Mouse (Mus musculus): ENCODE measurements at regions not wholly inside any gene's neighbourhood (a gene's known extent, or its start where the extent isn't known, plus 50 kb on each side); places are given as distances from the start of the nearest gene placed in this dataset.

DNA sequence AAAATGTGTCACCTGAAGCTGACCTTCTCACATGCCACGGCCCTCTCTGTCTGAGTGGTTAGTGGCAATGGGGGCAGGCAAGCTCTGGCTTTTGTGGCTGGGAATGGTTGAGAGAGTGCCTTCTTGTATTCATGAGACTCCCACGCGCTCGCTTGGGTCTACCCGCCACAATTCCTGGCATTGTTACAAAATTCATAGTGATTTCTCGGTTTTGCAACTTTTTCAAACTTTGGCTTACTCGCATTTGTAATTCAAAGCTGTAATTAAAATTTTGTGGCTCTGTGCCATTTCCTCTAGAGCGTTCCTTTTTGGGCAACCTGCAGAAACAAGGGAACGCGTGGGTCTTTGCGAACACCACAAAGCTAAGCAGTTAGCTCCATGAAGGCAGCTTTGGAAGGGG is 186.3 kb downstream of the Pdgfra start:
- DNase-seq (ENCODE audit: extremely low read depth, insufficient read length, low spot score), result no peak

DNA sequence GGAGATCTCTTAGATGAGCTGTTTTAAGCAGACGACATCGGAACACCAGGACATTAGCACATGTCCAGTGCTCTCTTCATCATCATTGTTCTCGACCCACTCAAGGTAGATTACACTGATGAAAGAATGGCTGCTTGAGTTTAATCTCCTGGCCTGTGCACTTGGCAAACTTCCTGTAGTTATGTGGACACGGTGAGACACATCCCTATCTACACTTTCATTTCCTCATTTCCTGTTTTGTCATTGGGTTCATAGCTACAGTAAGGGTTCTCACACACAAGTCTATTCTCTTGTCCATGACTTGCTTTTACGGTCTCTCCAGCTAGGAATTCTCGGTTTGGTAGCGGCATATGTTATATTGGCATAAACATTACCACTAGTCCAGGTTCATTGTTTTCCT is 190.5 kb downstream of the Pdgfra start:
- no peak for DNase-seq (ENCODE audit: extremely low read depth, insufficient read length, low spot score)

DNA sequence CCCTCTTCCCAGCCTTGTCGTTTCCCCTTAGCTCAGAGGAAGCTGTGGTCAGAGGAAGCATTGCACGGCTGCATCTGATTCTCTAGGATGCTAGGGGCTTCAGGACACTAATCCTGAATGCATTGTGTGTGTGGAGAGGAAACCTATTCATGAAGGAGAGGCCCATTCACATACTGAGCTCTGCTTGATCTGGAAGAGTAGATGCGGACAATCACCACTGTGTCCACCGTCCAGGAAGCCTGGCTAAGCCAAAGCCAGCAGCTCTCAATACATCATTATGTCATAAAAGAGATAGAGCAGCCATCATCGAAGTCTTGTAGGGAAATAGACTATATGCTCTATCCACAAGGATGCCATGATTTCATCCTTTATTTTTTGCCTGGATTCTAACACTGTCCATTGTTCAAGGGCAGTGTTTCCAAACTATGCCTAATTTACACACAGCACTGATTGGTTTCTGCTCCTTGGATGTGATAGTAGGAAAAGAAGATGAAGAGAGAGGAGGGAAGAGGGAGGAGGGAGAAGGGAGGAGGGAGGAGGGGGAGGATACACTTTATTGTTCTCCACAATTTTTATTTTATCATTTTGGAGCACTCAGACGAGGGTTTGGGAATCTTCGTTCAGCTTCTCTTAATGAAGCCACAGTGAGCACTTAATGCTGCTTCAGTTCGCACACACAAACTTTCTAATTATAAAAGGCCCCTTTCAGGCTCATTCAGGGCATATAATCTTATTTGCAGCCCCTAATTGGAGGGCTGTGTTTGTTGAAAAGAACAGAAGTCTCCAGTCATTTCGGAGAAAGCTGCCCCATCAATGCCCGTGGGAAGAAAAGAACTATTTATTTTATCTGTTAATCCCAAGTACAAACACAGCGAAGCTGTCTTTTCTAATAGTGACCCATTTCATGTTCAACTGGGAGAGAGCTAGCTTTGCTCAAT is 195.0 kb downstream of the Pdgfra start:
- no peak for DNase-seq (ENCODE audit: extremely low read depth, insufficient read length, low spot score)

DNA sequence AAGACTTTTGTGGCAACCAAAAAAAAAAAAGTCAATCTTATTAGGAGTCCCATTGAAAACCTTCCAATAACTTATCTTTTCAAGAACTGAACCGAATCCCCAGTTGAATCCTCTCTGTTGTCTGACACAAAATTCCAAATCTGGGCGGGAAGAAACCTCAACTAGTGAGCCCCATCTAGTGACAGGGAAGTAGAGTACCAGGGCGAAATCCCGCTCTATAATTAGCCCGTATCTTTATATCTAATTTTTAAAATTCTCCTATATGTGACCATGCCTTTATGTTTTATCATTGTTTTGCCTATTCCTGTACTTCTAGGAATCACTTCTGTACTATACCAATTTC is 195.7 kb downstream of the Pdgfra start:
- no peak for DNase-seq (ENCODE audit: extremely low read depth, insufficient read length, low spot score)

DNA sequence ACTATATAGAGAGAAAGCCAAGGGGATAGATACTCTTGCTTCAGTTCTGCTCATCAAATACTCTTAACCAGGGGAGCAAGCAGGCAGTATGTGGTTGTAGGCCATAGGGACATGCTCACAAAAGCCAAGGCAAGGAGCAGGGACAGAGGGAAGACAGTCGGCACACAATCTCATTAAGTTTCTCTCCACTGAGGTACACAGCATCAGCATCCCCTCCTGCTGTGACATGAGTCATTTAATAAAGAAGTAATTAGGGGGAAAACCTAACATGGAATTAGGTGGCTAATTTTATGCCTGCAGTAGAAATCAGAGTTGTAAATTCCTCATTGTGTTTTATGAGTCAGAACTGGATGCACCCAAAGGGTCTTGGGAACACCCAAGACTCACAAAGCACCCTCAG is 203.2 kb downstream of the Pdgfra start:
- no peak for DNase-seq (ENCODE audit: extremely low read depth, insufficient read length, low spot score)

DNA sequence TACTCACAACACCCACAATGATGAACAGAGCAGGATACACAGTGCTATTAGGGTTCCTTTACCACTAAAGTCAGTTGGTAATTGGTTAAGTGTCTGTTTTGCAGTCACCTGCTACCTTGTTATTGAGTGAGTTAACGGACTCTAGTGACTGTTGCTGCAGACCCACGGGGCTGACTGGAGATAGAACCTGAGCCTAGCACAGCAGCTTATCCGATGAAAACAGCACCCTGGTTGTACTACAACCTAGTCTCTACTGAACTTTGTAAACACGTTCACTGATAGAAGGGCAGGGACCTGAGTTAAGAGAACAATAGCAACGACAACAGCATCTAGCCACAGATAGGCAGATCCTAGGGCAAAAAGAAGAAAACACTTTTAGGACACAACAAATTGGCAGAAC is 206.8 kb downstream of the Pdgfra start:
- DNase-seq (ENCODE audit: extremely low read depth, insufficient read length, low spot score), result no peak

DNA sequence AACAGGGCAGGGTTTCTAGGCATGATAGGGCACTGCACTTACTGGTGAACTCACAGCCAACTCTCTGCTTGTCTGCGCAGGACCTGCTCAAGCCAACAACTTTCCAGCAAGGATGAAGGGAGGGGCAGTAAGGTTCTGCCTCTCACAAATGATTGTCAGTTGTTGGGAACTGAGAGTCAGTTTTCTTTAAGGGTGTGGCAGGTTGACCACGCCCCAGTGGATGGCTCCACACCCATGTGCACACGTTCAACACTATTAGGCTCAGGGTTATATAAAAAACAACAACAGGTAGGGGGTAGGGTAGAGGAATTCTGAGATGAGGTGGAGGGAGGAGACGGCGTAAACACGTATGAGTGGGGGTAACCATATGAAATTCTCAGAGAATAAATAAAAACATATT is 210.9 kb upstream of the Kit start:
- DNase-seq (ENCODE audit: extremely low read depth, insufficient read length, low spot score), result no peak

DNA sequence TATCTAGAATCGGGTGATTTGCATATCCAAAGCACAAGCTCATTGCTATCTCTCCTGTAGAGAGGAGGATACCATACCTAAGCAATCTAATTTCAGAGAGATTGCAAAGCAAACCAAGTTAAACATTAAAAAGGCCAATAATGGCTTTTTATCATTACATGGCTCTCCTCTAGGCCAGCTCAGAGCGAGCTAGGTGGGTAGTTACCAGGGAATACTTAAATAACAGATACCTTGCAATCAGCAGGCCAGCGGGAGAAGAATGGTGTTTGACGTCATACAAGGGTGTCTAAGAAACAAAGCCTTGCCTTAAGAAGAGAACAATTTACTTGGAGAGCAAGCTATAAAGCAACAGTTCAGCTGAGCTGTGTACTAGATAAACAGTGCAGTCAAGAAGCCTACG is 207.4 kb upstream of the Kit start:
- DNase-seq (ENCODE audit: extremely low read depth, insufficient read length, low spot score), result no peak

DNA sequence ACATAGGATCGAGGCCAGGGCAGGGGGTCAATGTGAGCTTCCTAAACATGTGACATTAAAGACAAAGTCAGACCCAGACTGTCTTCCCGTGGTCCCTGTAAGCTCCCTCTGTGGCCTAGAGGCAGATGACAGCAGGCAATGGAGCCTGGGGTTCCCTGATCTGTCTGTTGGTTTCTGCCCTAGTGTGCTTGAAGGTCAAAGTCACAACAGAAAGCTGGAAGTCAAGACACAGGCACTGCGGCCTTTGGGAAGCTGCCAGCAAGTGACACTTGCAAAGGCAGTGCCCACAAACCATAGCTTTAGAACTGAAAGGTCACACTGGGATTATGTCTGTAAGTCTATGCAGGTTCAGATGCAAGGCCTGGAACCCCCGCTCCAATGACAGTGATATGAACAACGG is 206.0 kb upstream of the Kit start:
- DNase-seq (ENCODE audit: extremely low read depth, insufficient read length, low spot score), result no peak

DNA sequence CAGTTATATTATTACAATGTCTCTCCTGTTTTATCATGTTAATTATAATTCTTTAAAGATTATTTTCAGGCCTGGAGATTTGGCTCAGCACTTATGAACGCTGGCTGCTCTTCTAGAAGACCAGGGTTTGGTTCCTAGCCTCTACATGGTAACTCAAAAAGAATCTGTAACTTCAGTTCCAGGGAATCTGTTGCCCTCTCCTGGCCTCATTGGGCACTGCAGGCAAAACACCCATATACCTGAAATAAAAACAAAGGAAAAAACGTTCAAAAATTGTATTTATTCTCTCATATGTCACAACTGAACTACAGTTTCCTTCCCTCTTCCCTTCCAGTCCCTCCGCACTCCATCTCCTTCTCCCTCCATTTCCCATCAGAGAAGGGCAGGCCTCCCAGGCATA is 201.9 kb upstream of the Kit start:
- DNase-seq (ENCODE audit: extremely low read depth, insufficient read length, low spot score), result no peak

DNA sequence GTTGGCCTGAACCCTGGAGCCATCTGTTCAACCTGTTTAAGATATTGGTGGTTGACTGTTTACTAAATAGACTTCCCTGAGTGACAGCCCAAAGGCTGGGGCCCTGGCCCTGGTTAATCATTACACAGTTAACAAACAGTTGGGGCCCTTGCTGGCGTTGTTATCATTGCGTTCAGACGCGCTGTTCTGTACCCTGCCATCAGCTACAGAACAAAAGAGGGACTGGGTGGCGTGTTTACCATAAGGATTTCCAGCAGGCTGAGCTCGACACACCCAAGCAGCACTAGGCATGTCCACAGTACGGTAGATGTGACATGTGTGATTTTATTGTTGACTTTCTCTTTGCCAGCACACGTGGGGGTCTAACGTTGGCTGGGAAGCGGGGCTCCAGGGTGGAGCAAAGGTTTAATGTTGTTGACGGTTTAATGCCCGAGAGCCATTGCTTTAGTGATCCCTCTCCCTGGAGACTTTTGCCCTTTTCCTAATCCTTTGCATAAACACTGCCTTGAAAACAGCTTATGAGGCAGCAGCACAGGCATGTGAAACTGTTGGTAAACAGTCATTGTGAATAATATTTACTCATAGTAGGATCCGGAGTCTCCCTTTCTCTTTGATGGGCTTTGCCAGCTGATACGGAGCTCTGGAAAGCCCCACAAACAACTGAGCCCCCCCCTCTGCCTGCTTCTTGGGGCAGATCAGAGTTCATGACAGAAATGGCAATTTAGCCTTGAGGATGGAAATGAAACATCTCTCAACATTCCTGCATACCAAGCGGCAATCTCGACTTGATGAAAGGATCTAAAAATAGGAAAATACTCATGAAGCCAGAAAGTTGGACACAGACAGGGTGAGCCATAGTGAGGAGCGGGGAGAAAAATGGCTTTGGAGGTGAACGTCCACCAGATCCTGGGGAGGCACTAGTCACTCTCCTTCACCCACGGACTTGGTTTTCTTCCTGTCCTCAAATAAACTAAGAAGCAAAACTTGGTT is 197.1 kb upstream of the Kit start:
- no peak for DNase-seq (ENCODE audit: extremely low read depth, insufficient read length, low spot score)

DNA sequence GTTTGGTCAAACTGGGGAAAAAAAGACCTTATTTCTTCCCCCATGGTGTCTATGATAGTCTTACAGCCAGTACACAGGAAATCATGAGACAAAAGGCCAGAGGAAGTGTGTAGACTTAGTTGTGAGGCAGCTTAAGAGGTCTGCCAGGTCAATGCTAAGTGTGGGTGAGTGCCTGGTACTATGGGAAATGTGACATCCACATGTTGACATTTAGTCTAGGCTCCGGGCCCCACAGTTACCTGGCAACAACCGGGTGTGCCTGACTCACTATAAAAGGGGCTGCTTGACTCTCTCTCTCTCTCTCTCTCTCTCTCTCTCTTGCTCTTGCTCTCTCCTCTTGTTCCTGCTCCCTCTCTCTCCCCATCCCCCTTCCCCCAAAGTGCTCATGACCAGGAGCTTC is 196.1 kb upstream of the Kit start:
- no peak for DNase-seq (ENCODE audit: extremely low read depth, insufficient read length, low spot score)

DNA sequence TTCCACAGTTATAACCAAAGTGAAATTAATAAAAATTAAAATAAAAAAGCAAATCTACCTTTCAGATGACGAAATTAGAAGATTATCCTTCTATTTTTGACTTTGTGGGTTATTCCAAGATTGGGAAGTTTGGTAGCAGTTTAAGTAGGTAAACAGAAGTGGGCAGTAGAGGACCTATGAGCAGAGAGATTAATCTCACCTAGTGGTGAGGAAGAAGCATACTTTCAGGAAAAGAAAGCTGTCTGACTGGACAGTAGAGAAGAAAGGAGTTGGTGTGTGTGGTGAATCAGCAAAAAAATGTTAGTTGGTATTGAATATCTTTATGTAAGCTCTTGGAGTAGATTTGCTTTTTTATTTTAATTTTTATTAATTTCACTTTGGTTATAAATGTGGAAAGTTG is 194.4 kb upstream of the Kit start:
- DNase-seq (ENCODE audit: extremely low read depth, insufficient read length, low spot score), result no peak

DNA sequence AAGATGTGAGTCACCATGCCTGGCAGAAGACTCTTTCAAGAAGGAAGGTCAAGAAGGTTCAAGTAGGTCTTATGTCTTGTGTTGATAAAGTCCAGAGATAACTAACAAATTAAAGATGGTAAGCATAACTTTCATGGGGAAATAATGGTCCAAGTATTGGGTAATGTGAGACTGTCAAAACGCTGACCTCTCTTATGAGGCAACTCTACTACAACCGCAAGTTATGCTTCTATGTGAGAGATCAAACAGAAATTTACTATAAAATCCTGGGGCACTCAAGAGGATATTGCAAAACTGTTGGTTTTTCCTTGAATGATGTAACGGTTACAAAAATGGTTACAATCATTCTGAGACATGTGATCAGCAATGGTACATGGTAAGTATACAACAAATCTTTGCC is 192.6 kb upstream of the Kit start:
- DNase-seq (ENCODE audit: extremely low read depth, insufficient read length, low spot score), result no peak

DNA sequence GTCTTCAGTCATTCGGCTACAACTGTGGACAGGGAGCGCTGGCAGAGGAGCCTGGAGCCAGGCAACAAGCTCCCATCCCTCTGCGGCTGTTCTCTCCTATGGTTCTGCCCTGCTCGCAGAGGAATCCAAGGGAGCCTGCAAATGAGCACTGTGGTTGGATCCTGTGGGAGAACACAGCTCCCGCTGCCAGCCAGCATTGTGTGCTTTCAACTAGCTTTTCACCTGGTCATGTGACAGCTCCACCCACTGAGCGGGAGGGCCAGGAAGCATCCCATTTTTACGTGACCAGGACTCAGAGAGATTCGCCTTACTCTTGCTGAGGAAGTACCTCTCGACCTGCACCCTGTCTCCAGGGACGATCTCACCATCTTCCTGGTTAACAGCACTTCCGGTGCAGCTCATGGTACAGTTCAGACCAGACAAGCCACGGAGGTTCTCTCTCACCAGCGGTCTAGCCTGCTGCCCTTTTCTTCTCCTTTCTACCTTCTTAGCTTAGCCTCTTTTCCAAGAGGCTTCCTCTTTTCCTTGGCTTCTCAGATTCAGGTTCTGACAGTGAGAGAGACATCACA is 186.7 kb upstream of the Kit start:
- no peak for DNase-seq (ENCODE audit: extremely low read depth, insufficient read length, low spot score)

DNA sequence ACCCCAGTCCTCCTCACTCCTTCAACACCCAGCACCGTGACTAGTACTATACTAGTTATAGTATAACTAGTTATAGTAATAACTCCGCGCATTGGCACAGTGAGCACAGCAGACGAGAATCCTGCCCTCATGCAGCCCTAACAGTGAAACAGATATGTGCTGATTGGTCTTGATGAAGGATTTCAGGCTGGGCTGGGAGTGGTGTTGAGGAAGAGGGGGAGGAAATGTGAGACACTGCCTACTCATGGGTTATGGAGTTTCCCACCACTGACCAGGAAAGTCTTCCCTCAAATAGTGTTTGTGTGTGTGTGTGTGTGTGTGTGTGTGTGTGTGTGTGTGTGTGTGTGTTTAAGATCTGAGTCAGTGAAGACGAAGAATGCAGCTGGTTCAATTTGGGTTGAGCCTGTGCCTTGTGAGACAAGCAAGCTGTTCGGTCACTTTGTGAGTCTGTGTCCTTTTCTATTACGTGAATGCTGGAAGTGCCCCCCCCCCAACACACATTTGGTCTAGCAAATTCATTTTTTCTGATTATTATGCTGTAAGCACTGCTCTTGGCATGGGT is 185.9 kb upstream of the Kit start:
- DNase-seq (ENCODE audit: extremely low read depth, insufficient read length, low spot score), result no peak

DNA sequence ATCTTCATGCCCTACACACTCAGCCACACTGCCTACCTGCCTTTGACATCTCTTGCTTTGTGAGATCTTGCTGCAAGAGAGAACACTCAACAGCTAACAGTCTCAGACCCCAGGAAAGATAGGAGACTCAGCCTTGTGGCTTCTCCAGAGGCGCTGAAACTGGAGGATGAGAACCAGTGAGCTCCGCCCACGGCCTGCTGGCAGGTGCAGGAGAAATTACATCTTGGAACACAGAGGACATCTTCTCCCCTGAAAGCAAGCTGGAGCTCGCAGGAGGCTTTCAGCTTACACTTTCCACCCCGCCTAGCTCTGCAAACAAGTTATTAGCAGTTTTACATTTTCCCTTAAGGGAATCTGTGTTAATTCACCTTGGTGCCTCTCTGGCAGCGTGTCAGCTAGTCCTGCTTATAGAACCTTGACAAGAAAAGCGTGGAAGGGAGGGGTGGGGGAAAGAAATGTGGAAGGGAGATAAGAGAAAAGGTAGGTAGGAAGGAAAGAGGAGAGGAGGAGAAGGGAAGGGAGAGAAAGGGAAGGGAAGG is 185.2 kb upstream of the Kit start:
- no peak for DNase-seq (ENCODE audit: extremely low read depth, insufficient read length, low spot score)

DNA sequence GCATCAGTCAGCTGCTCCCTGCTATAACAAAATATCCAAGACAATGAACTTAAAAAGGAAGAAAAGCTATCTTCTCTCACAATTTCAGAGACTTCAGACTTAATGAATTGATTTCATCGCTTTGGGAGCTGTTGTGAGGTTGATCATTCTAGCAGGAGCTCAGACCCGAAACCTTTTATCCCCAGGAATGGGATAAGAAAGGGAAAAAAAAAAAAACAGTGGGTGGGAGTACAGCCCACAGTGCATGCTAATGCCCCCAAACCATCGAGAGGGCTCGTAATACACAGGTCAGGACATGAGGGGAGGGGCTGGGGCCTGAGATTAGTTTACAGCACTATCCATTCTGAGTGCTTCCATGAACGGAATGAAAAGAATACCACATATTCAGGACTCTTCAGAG is 175.9 kb upstream of the Kit start:
- DNase-seq (ENCODE audit: extremely low read depth, insufficient read length, low spot score), result no peak

DNA sequence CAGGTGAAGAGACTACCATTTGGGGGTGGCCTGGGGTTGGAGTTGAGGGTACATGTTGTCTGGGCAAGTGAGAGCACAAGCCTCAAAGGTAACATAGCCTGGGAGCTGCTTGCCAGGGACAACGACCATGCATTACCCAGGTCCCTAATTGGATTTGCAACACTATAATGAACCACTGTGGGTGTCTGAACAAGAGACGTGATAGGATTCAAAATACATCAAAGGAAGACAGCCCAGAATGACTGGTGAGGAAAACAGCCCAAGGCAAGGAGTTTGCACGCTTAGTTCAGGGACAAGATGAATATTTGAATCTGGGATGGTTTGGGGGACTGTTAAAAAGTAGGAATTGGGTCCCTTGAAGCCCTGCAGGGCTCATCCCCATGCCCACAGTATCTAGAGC is 173.0 kb upstream of the Kit start:
- no peak for DNase-seq (ENCODE audit: extremely low read depth, insufficient read length, low spot score)

DNA sequence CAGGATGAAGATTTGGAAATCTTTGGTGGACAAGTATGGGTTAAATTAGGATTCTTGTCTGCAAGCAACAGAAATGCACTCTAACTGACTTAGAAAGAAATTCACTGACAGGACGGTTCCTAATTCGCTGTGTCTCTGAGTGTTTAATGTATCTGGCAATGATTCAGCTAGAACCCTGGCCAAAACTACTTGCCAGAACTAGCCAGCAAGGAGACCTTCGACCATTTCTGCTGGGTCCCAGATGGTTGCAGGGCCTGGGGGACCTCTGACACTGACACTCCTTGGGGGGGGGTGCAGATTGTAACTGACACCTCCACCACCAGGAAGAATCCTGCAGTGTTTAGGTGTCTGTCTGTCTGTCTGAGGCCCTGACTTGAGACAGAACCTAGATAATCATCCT is 172.1 kb upstream of the Kit start:
- no peak for DNase-seq (ENCODE audit: extremely low read depth, insufficient read length, low spot score)

DNA sequence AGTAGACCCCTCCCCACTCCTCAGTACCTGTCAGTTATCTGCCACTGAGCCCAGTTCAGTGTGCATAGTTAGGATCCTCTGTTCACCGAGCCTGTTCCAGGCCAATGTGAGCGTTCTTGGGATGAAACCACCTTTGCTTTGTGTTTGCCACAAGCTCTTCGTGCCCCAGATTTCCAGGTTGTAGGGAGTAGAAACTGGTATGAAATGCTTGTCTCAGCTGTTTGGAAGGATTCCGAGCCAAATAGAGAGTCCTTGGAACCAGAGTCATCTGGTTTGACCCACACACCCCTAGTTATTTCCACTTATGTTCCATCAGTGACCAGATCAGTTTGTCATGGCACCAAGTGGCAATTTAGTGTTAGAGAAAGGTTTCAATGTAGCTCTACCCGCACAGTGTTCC is 171.2 kb upstream of the Kit start:
- no peak for DNase-seq (ENCODE audit: extremely low read depth, insufficient read length, low spot score)
